Mouse (Mus musculus) thymus, postnatal 10 days (tissue): Measurements from ENCODE around the gene Trappc2l.
"Not testable (repeated sequence)": the region's sequence is repeated elsewhere in the genome, so short reads cannot be mapped to it uniquely, and the experiment has no call there.

Experiments used
- DNase-seq, 2 experiments: peaks; one replicate each; pipeline ENCODE4 v3.0.0; 2021; ENCODE audit warnings: low spot score in 2 of 2

Gene Trappc2l

DNA sequence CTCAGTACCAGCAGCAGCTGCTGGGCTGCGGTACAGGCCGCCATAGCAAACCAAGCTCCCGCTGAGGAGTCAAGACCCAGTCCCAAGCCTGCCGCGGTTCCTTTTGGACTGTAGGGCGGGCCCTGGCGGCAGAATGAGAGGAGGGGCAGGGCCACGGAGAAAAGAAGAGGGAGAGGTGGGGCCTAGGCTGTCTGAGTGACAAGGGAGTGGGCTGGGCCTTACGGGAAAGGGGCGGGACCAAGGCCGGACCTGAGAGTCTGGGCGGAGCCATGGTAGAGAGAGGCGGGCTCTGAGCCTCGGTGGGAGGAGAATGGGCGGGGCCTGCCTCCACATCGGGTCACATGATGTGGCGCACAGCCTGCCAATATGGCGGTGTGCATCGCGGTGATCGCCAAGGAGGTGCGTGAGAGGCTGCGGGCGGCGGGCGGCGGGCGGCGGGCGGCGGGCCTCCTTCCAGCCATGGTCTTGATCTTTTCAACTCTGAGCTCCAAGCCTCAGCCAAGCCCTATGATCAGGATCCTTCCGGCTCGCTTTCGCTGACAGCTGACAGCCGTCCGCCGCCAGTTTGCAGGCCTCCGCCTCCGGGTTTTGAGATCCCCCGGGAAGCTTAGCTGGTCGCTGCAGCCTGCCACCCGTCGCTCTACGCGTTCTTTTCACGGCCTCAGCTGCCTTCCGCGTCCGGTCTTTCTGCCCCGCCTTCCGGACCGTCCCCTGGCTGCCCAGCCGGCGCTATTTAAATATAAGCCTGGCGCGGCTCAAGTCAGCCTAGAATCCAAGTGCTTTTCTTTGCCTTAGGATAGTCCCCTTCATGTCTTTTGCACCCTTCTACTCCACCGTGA lies at the start of gene Trappc2l, which contains the start of gene Galns:
Trappc2l (plus strand) TSS at position 346 of the 839 bp plus-strand sequence.
Galns (minus strand) TSS at position 169 of the 839 bp plus-strand sequence.
- peak; percentile 94 to 95 for DNase-seq

DNA sequence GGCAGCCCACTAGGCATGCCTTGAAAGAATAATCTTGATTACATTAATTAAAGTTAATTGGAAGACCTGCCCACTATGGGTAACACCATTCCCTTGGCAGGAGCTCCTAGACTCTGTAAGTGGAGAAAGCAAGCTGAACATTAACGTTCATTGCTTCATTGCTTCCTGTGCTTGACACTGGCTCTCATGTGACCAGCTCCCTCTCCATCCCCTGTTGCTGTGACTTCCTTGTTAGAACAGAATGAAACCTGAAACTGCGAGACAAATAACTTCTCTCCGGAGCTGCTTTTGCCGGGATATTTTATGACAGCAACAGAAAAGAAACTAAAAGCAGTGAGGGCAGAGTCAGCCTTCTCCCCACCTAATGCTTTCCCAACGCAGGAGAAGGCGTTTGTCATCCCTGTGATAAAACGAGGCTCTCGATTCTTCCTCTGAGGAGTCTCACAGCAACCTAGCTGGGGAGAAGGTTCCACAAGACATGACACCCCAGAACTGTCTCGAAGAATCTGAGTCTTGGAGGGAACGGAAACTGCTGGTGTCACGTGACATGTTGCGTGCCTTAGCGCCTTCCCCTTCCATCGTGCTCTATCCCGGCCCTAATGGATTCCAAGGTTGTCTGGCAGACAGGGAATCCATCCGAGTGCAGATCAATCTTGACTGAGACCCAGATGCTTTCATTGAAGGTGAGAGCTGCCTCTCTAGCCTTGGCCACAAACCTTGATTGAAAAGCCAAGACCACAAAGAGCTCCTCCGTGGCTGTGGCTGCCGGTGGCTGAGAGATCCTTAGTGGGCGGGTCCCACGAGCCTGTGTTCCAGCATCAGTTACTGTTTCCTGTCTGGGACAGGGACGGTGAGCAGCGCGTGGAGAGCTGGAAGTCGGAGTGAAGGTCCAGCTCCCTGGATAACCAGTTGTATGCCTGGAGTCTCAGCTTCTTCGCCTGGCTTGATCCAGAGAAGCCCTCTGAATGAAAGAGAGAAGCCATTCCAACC lies 46.8 kb upstream of the Trappc2l start:
- DNase-seq = no peak

DNA sequence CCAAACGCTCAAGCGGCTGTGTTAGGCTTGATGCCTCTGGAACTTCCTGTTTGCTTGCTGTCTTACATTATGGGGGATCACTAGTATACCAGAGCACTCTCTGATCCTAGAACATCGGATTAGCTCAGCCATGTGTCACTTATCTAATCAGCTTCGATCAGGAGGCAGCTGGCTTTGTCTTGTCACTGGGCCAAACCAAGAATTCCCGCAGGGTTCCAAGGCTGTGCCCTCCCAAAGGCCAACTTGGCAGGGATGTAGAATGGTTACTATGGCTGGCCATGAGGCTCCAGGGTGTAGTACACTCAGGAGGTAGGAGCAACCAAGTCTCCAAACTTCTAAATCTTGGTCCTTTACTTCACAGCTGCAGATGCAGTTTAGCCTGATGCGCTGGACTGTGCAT lies 44.7 kb upstream of the Trappc2l start:
- DNase-seq = no peak

DNA sequence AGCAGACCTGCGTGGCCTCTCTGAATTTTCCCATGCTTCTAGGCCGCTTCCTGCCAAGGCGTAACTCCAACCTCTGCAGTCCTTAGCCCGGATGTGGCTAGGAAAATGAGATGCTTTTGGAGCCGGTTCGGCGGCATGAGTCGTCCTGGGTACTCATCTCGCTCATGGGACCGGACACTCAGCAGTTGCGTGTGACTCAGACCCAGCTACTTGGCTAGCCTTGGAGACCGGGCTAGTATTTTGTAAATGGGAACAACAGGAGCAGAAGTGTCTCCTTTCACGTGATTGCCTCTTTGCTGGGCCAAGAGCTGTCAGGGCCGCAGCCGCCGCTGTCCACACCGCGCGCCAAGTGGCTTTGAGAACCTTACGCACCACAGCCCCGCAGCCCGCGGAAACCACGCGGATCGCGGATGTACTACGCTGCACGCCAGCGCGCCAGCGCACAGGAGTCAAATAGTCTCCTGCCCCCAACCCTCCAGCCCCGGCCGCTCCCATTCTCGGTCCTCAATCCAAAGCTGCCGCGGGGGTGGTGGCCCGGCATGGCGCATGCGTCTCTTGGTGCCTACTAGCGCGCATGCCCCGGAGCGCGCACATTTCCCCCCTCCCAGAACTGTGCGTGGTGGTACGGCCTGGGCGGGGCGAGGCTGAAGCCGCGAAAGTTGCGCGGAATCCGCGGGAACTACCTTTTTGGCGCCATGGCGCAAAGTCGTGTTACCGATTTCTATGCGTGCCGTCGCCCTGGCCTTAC lies 43.9 kb upstream of the Trappc2l start, which contains the start of gene Cdt1:
Cdt1 (plus strand) TSS at position 655 of the 748 bp plus-strand sequence.
- peak; percentile 94 for DNase-seq

DNA sequence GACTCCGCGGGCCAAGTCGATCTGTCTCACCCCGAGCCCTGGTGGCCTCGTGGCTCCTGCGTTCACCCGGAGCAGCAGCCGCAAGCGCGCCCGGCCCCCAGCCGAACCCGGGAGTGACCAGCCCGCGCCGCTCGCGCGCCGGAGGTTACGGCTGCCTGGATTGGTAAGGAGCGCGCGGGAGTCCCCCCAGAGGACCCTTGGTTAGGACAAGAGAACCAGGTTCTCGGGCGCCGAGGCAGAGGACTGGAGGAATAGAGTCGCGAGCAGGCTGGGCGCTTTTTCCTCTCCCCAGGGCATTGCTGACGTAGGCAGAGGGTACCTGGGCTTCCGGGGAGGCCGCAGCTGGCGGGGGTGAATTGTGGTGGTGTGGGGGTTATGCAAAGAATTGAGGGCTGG lies 43.3 kb upstream of the Trappc2l start:
- DNase-seq = peak; percentile 66 to 70

DNA sequence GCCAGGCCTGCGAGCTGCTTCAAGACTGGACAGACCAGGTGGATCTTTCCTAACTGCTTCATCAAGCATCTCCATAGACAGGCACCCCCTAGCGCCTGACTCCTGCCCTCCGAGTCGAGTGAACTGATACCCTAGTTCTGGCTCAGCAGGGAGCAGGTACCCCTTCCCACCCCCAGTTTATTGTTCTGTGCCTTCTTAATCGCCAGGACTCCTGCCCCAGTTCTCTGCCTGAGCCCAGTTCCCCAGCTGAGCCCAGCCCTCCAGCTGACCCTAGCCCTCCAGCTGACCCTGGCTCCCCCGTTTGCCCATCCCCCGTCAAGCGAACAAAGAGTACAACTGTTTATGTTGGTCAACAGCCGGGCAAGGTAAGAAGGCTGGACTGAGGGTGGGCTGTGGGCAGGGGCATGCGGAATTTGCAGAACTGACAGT lies 42.5 kb upstream of the Trappc2l start:
- peak; percentile 42 to 43 for DNase-seq

DNA sequence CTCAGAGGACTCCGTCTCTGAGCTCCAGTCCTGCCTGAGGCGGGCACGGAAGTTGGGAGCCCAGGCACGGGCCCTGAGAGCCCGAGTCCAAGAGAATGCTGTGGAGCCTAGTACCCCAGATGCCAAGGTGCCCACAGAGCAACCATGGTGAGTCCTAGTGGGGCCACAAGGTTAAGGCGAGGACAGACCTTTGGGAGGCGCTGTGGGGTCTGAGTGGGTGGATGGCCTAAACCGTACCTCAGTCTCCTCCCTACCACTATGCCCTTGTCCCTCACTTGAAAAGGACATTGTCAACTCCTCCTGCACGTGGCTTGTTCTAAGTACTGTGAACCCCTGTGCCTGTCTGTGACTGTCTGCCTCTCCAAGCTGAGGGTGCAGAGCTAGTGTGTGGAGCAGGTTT lies 42.1 kb upstream of the Trappc2l start:
- DNase-seq = no peak

DNA sequence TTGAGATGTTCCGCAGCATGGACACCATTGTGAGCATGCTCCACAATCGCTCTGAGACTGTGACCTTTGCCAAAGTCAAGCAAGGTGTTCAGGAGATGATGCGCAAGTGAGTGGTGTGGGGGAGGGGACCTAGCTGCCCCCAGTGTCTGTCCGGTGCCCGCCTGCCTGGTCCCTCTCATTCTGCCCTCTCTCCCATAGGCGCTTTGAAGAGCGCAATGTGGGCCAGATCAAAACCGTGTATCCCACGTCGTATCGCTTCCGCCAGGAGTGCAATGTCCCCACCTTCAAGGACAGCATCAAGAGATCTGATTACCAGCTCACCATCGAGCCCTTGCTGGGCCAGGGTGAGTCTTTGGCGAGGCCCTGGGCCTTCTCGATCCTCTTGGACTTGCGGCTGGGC lies 41.4 kb upstream of the Trappc2l start:
- DNase-seq = no peak

DNA sequence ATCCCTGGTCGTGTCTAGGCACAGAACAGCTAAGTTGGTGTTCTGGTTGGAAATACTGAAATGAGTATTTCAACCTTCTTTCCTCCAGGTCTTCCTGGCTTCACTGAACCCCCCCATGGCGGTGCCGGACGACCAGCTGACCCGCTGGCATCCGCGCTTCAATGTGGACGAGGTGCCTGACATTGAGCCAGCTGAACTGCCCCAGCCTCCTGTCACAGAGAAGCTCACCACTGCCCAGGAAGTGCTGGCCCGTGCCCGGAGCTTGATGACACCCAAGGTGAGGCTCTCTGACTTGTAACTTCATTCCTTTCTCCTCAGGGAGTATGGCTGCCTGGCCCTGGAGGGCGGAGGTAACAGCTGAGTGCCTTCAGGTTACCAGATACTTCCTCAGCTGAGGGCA lies 40.3 kb upstream of the Trappc2l start:
- no peak for DNase-seq

DNA sequence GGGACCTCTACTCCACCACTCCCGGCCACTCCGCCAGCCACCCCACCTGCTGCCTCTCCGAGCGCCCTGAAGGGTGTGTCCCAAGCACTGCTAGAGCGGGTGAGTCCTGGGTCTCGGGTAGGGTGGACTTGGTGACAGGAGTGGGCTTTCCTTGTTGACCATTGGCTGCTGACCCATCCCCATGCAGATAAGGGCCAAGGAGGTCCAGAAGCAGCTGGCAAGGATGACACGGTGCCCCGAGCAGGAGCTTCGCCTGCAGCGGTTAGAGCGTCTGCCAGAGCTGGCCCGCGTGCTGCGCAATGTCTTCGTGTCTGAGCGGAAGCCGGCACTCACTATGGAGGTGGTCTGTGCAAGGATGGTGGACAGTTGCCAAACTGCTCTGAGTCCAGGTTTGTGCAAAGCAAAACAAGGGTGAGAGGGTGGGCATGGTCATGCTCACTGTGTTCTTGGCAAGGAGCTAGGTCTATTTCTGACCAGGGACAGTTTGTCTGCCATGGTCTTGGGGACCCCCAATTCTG lies 39.6 kb upstream of the Trappc2l start:
- no peak for DNase-seq

DNA sequence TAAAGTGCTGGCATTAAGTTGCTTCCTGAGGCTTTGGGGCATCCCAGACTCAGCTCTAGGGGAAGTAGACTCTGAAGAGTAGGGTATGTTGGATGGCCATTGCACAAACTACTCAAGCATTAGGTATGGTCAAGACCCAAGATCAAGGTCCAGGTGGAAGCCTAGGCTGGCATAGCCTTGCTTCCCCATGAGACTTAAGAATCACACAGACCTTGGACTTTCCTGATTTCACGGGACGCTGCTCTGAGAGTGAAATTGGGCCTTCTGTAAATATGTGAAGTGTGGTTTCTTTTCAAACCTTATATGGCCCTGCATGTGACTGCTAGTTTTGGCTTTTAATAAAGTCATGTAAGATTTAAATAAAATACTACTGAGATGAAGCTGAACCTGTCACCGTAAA lies 38.7 kb upstream of the Trappc2l start:
- no peak for DNase-seq

DNA sequence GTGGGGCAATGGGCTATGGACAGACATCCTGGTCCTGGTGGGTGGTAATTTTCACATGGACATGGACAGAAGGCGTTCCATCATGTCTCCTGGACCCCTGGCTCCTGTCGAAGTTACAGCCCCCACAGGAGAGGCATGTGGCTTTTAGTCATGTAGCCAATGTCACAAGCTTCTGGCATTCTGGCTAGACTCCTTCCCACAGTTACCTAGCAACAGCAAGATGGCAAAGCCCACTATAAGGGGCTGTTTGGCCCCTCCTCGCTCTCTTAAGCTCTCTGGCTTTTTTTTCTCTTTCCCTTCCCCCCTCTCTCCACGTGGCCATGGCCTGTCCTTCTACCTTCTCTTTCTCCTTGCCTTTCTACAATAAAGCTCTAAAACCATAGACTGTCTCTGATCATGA lies 38.3 kb upstream of the Trappc2l start:
- not testable (repeated sequence) for DNase-seq

DNA sequence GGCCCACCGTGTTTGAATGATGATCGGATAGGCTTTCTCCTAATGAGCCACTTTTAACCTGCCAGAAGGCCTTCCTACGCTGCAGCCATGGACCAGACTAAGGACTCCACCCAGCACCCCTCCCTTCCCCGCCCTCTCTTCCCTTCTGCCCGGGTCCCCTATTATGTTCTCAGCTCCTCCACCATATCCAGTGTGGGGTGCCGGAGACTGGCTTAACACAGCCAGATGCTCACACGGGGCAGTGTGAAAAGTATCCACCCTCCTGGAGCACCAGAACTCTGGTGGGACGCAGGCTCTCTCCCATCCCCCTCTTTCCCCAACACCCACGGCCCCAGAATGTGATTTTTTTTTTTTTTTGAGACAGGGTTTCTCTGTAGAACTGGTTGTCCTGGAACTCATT lies 37.9 kb upstream of the Trappc2l start:
- DNase-seq = no peak

DNA sequence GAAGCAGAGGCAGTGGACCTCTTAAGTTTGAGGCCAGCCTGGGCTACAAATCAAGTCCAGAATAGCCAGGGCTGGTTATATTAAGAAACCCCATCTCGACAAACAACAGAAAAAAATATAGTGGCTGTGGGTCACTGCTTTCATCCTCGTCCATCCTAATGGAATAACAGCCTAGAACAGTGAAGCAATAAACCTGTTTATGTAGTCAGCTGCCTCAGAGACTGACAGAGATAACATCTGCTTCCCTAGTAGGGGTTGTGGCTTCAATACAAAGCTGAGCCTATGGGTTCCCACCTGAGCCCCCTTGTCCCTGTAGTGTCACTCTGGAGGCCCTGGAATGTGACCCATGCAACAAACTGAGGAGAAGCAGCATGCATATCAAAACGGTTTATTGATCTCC lies 37.2 kb upstream of the Trappc2l start:
- DNase-seq = no peak

DNA sequence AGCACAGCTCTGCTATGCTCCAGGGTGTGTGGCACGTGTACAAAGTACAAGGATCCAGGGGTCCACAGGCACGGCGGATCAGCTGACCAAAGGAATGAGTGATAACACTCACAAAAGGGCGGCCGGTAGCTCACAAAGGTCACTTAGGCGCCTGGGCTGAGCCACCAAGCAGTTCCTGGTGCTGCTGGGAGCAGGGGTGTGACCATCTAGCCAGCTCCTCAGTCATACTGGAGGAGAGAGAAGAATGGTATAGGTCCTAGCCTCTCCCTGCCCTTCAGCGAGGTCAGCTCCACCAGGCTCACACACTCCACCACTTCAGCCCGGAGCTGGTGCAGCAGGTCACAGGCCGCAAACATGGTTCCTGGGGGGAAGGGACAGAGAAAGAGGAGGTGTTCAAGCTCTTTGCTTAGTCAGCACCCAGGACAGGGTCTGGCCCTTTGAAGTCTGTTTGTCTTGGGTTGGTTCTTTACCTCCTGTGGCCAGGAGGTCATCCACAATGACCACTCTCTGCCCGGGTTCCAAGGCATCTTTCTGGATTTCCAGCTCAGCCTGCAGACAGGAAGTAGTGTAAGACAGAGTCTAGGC lies 36.7 kb upstream of the Trappc2l start:
- no peak for DNase-seq

DNA sequence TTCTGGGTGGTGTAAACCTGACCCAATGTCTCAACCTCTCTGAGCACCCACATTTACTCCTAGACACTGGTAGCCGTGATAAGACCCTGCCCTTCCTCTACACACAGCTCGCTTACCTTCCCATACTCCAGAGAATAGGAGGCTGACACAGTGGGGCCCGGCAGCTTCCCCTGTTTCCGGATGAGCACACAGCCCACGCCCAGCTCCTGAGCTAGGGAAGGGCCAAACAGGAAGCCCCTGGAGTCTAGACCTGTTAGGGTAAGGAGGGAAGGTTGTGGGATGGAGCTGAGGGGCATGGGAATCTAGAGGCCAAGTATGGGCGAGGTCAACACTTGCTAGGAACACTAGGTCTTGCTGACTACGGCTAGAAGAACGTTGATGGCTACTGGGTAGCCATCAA lies 36.2 kb upstream of the Trappc2l start:
- DNase-seq = no peak

DNA sequence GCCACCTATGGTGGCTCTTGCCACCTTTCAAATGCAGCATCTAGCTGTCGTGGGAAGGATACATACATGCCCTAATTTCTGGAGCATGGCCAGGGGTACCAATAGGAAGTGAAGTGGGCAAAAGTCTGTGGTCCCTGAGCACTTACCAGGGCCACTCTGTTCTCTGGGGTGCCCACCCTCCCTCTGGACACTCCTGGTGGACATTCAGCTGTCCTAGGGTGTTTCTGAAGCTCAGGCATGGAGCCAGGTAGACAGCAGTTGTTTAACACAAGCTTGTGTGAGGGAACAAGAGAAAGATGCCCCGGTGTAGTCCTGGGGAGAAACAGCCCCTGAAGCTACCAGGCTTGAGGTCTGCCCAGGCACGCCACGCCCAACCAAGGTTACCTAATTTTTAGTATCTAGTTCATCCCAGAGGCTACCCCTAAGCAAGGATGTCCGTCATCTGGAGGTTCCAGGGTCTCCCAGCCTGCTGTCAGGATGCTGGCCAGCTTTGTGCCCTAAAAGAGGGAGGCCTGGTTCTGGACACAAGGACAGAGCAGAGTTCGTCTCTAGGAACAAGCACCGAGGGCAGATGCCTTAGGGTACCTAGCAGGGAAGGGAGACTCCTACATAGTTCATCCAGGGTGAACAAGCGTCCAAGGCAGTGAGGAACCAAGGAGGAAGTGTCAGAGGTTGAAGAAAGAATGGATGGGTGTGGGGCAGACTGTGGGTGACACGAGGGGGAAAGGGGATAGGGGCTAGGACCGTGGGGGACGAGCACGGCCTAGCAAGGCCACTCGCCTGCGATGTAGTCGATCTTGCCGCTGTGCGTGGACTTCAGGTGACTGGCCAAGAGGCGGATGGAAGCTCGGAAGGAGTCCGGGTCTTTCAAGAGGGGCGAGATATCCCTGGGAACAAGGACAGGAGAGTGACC lies 35.4 kb upstream of the Trappc2l start:
- DNase-seq = no peak

DNA sequence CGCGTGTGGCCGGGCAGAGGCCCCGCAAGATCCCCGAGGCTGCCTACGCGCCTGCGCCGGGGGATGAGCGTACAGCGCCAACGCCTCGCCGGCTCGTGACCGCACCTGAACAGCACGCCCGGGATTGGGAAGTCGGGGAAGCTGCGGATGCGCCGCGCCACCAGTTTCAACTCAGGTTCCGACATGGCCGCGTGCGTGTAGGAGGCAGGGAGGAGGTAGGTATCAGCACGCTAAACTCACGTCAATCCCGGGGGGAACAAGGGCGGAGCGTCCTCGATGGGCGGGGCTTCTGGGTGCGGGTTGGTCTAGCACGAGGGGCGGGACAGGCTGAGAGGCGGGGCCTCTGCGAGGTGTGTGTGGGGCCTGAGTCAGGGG lies 34.8 kb upstream of the Trappc2l start, which contains the start of gene Aprt:
Aprt (minus strand) TSS at position 262 of the 375 bp plus-strand sequence.
- DNase-seq = peak; percentile 94 to 96

DNA sequence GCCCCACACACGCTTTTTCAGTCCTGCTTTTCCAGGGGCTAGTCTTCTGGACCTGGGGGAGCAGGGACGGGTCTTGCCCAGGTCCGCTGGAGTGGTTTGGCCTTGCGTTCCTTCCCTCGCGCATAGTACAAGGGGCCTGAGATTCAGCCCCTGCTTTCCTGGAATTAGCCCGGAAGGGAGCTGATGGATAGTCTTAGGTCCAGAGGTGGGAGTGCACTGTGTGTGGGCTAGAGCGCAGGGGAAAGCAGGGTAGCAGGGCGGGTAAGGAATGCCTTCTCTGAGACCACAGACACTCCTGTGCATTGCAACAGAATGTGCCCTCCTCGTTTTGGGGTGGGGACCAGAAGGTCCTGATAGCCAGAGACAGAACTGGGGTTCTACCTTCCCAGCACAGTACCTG lies 34.3 kb upstream of the Trappc2l start:
- no peak for DNase-seq

DNA sequence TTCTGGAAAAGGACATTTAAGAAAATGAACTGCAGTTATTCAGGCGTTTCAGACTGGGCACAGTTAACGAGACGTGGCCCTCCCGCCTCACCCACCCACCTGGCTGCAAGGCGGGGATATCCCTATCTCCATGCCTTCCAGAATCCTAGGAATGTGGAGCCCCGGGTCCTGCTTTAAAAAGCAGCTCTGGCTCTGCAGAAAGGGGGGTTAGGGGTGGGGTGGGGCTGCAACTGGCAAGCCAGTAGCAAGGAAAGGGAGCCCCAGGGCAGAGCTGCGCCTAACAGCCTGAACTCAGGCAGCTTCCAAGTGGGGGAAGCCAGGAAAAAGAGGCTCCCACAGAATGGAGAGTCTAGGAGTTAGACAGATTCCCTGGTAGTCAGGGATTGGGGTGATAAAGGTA lies 32.2 kb upstream of the Trappc2l start:
- no peak for DNase-seq
